Mouse (Mus musculus) erythroblast, adult 5-6 weeks (primary cell): ENCODE results near the gene Dip2c. TPM values are rescaled to one million over a fixed set of nuclear protein-coding genes. Genes with fewer than 3 reads are reported as not detected.

ENCODE experiments used
- ATAC-seq: replicated peaks from 2 replicates; pipeline ENCODE4 v1.8.0; 2016; ENCODE audit warnings: moderate number of reproducible peaks, mild to moderate bottlenecking, moderate TSS enrichment, inconsistent platforms; ENCODE audit not compliant: poor library complexity, low FRiP score, severe bottlenecking
- total RNA-seq, 2 experiments: library from RNA; stranded (forward) in 1 of 2; stranded (reverse) in 1 of 2; fragments of 150-400 nt in 1 of 2; fragments of 200-764, 138-1000 nt in 1 of 2; gene quantifications; 2 replicates each; pipeline versions ENCODE4 v1.2.3 to v1.2.4; 2015 to 2017; ENCODE audit warnings: low replicate concordance in 2 of 2

Gene Dip2c
- total RNA-seq, 2 experiments from 2014 or later: under 0.01 to 0.60 TPM

GRCm38 (mm10) chr13:9648716-9649115 is 372.4 kb downstream of the Dip2c start:
- no peak for ATAC-seq

DNA sequence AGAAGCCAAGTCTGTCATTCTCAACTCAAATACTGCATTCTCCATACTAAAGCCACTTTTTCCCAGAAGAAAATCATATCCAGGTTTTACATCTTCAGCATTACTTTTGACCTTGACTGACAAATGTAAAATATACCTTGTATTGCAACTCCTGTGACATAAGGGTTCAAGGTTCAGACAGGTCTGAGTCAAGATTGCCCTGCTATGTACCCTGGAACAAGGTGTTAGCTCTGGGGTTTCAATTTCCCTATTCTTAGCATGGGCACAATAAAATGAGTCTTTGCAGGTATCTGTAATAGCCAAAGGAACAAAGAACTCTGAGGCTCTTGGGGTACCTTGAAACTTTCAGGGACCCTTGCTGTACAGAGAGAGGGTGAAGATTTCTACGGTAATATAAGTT is 373.6 kb downstream of the Dip2c start:
- ATAC-seq: no peak

DNA sequence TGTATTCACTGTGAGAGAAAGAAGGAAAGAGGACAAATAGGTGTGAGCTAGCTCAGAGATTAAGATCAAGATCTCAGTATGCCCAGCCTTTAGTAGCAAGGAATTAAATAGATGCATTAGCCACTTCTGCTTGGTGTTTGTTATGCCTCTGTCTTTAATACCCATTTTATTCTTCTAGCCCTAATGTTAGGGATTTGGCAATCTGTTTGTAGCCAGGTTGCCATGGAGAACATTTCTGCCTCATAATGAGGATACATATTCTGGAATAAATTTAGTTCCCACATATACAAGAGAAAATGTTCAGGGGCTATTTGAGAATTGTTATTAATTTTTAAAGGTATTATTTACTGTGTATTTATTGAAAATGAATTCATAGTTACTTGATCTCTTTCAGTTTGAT is 374.3 kb downstream of the Dip2c start:
- ATAC-seq: no peak

GRCm38 (mm10) chr13:9653018-9653417 is 376.7 kb downstream of the Dip2c start:
- ATAC-seq: no peak

GRCm38 (mm10) chr13:9656613-9657012 is 380.3 kb downstream of the Dip2c start:
- ATAC-seq: no peak

- ATAC-seq: no peak
Observed at GRCm38 (mm10) chr13:9660711-9661110, 384.4 kb downstream of the Dip2c start.

- ATAC-seq: no peak
Observed at GRCm38 (mm10) chr13:9663593-9663992, 387.3 kb downstream of the Dip2c start.

DNA sequence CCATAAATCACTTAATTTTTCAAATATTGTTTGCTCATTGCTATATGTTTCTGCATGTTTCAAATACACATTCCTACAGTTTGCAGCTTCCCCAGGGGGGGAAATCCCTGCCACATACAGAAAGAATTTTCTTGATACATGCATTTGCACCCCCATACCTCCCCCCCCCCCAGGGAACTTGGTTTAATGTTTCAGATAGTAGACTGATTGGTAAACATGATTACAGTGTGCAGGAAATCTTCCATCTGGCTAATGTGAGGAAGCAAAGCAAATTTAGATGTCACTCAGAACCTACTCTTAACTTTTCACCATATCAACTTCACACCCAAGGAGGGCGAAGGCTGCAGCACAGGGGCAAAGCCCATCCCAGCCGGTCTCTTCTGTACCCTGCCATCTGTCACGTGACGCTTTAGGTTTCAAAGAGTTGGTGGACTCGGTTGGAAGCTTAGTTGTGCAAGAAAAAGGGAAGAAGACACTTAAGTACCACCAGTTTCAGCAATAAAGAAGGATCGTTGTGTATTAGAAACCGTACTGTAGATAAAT is 391.7 kb downstream of the Dip2c start:
- ATAC-seq: no peak

- ATAC-seq: no peak
Observed at GRCm38 (mm10) chr13:9669246-9669645, 392.9 kb downstream of the Dip2c start.

DNA sequence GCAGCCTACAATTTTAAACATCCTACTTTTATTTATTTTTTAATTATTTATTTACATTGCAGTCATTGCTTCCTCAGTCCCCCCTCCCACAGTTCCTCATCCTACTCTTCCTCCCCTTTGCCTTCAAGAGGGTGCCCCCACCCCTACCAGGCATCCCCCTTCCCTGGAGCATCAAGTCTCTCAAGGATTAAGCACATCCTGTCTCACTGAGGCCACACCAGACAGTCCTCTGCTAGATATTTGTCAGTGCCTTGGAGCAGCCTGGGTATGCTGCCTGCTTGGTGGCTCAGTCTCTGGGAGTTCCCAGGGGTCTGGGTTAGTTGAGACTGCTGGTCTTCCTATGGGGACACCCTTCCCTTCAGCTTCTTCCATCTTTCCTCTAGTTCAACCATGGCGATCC is 397.8 kb downstream of the Dip2c start:
- ATAC-seq: no peak

DNA sequence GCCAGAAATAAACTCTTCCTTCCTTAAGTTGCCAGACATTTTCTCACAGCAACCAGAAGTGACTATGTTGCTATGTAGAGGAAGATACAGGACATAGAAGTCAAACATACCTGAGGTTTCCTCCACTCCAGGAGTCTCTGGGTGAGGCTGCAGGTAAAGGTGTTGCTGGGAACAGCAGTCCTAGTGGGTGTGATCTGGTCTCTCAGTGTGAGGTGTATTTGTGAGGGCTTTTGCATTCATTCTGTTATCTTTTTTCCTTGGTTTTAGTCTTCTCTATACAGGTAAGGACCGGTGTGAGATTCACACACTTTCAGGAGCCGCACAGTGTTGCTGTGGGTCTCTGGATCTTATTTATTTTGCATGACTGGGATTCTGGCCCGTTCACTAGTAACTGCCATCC is 405.2 kb downstream of the Dip2c start:
- ATAC-seq: no peak

GRCm38 (mm10) chr13:9683280-9683679 is 407.0 kb downstream of the Dip2c start:
- ATAC-seq: no peak

DNA sequence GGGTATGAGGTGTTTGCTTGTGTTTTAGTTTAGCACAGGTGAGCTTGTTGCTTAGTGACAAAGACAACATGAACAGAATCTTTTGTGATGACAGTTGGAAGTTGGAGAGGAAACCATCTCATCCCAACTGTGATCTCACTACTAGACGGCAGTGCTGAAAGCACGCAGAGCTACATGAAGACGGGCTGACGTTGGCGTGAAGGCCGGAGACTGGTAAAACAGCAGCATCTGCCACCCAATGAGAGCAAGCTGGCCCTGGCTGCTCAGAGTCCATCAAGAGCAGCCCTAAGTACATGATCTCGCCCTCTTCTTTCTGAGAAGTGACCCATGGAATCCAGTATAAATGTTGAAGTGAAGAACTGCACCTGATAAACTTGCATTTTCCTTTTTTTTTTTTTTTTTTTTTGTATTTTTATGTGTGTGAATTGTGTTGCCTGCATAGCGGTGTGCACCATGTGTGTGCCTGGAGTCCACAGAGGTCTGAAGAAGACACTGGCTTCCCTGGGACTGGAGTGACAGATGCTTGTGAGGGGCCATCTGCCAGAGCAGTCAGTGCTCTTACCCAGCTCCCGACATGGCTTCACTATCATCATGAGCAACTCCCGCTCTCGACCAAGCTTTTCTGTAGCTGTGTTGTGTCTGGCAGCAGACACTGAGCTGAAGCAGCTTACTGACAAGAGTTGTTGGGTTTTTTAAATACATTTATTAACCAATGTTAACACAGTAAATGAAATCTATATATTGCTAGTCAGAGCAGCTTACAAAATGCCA is 408.0 kb downstream of the Dip2c start:
- no peak for ATAC-seq

- ATAC-seq: no peak
Observed at GRCm38 (mm10) chr13:9686261-9686660, 409.9 kb downstream of the Dip2c start.

DNA sequence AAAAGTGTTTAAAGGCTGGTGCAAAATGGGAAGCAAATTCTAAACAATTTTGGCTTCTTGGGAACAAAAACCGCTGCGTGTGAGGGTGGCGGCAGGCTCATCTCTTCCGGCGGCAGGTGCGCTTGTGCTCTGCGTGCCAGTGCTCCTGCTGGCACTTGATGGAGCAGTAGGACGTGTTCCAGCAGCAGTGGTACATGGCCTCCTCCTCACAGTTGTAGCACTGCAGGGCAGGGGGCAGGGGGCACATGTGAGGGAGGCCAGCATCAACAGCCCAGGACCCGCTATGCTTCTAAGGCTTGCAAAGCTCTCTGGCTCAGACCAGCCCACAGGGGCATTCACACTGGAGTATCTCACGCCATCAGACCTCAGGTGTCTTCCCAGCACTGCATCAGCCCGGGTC is 410.4 kb downstream of the Dip2c start:
- no peak for ATAC-seq

GRCm38 (mm10) chr13:9689366-9689765 is 413.0 kb downstream of the Dip2c start:
- no peak for ATAC-seq

DNA sequence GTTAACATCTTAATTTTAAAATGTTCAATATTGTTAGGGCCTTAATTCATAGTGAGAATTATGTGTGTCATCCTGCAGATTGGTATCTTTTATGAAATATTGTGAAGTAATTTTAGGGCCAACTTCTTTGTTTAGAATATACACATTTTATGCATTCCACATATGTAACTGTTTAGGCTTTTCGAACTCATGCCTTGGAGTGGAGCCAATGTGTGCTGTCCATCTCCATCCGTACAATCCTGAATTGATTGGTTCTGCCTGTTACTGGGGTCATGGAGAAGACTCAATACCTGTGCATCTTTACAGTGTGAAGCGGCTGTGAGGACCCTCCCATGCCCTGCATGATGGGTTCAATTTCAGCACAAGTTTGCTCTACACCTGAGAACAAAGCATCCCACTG is 416.5 kb downstream of the Dip2c start:
- ATAC-seq: no peak

DNA sequence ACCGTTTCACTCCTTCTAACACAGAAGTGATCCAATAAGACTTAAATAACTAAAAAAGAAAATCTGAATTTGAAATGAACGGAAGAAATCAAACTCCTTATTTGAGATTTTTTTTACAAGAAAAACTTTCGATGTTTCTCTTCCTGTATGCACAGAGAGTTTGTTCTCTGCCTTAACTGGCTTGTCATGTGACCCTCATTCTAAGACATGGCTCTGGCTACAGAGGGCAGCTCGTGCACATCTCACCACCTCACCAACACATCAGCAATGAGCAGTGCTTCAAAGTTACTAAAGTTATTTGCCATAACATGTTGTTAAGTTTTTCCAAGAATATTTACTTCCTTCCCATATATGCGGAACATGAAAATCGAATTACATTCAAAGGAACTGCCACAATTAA is 418.3 kb downstream of the Dip2c start:
- ATAC-seq: no peak

- ATAC-seq: no peak
Observed at GRCm38 (mm10) chr13:9695403-9695802, 419.1 kb downstream of the Dip2c start.

- ATAC-seq: no peak
Observed at GRCm38 (mm10) chr13:9695809-9696208, 419.5 kb downstream of the Dip2c start.

DNA sequence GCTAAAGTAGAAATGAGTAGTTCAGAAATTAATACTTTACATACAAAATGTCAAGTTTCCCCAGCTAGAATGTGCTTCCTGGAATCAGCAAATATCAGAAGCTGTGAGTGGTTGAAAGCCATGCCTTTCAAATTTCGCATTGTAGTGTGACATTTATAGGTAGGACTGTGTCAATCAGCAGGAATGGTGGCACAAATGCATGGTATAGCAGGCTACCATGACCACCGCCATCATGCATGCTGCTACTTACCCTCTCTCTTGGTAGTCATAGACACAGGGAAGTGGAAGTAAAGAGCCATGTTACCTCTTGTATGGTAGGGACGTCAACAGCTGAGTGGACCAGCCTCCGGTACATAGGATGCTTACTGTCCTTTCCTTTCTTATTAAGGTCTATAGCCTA is 421.0 kb downstream of the Dip2c start:
- ATAC-seq: no peak
